Mouse (Mus musculus): ENCODE measurements around the gene Gpr83. TPM values are rescaled to one million over a fixed set of nuclear protein-coding genes. Genes with fewer than 3 reads are reported as not detected.

The Gpr83 gene
- polyA plus RNA-seq, 1 experiment from 2014 or later, result 0.27 TPM

- WGBS, result 84% methylated on average over 9 of the region's 9 CpGs
- no peaks in the 10 kb centered on the region for H3K36me3 ChIP-seq
- H3K4me3 ChIP-seq, result no peak overlapping the region
- 0 out of 2 replicates have a peak, but pooled peaks cover under 1% of the 10 kb centered on the region for H3K4me1 ChIP-seq
- H3K27me3 ChIP-seq, result no peaks in the 10 kb centered on the region
- no peaks in the 10 kb centered on the region for H3K9me3 ChIP-seq
- no peak overlapping the region for H3K4me2 ChIP-seq
- H3K27ac ChIP-seq, result no peak overlapping the region
- no peak overlapping the region for H3K9ac ChIP-seq
- no peak for ATAC-seq (ENCODE audit: insufficient number of reproducible peaks, insufficient read depth, low FRiP score, low TSS enrichment, low read depth)
Observed at GRCm38 (mm10) chr9:14893388-14893787, 33.4 kb downstream of the Gpr83 start.

- H3K9ac ChIP-seq, result no peak overlapping the region
- H3K9me3 ChIP-seq, result no peaks in the 10 kb centered on the region
- no peak for ATAC-seq (ENCODE audit: insufficient number of reproducible peaks, insufficient read depth, low FRiP score, low TSS enrichment, low read depth)
- no peaks in the 10 kb centered on the region for H3K27me3 ChIP-seq
- no peak overlapping the region for H3K4me3 ChIP-seq
- H3K27ac ChIP-seq, result no peak overlapping the region
- H3K4me2 ChIP-seq, result no peak overlapping the region
- H3K4me1 ChIP-seq, result no peaks in the 10 kb centered on the region
- no peaks in the 10 kb centered on the region for H3K36me3 ChIP-seq
- WGBS, result 88% methylated on average over 3 of the region's 3 CpGs
Observed at GRCm38 (mm10) chr9:14894628-14895027, 34.6 kb downstream of the Gpr83 start.

- no peaks in the 10 kb centered on the region for H3K9me3 ChIP-seq
- no peaks in the 10 kb centered on the region for H3K36me3 ChIP-seq
- no peak overlapping the region for H3K4me2 ChIP-seq
- H3K27ac ChIP-seq, result no peak overlapping the region
- 69% methylated on average over 7 of the region's 7 CpGs for WGBS
- H3K4me3 ChIP-seq, result no peak overlapping the region
- ATAC-seq (ENCODE audit: insufficient number of reproducible peaks, insufficient read depth, low FRiP score, low TSS enrichment, low read depth), result no peak
- no peak overlapping the region for H3K9ac ChIP-seq
- no peaks in the 10 kb centered on the region for H3K4me1 ChIP-seq
- no peaks in the 10 kb centered on the region for H3K27me3 ChIP-seq
Observed at GRCm38 (mm10) chr9:14895237-14895835, 35.3 kb downstream of the Gpr83 start.

- 63% methylated on average over 3 of the region's 3 CpGs for WGBS
- no peaks in the 10 kb centered on the region for H3K36me3 ChIP-seq
- no peak overlapping the region for H3K4me3 ChIP-seq
- no peak for ATAC-seq (ENCODE audit: insufficient number of reproducible peaks, insufficient read depth, low FRiP score, low TSS enrichment, low read depth)
- H3K27me3 ChIP-seq, result no peaks in the 10 kb centered on the region
- H3K9ac ChIP-seq, result no peak overlapping the region
- H3K9me3 ChIP-seq, result no peaks in the 10 kb centered on the region
- no peak overlapping the region for H3K4me2 ChIP-seq
- no peaks in the 10 kb centered on the region for H3K4me1 ChIP-seq
- H3K27ac ChIP-seq, result no peak overlapping the region
Observed at GRCm38 (mm10) chr9:14897102-14897501, 37.1 kb downstream of the Gpr83 start.

GRCm38 (mm10) chr9:14901757-14902156, 41.7 kb downstream of the Gpr83 start:
- Histone ChIP-seq H3K4me1 (peaks cover 26% of the 10 kb centered on the region), H3K4me2 (no peak overlapping the region), H3K4me3 (no peak overlapping the region), H3K9ac (no peak overlapping the region), H3K27ac (no peak overlapping the region), H3K9me3 (no peaks in the 10 kb centered on the region), H3K36me3 (no peaks in the 10 kb centered on the region), H3K27me3 (no peaks in the 10 kb centered on the region)
- WGBS, result 64% methylated on average over 7 of the region's 7 CpGs
- ATAC-seq (ENCODE audit: insufficient number of reproducible peaks, insufficient read depth, low FRiP score, low TSS enrichment, low read depth), result no peak

- no peaks in the 10 kb centered on the region for H3K9me3 ChIP-seq
- ATAC-seq (ENCODE audit: insufficient number of reproducible peaks, insufficient read depth, low FRiP score, low TSS enrichment, low read depth), result no peak
- 95% methylated on average over 2 of the region's 2 CpGs for WGBS
Observed at GRCm38 (mm10) chr9:14902416-14902815, 42.4 kb downstream of the Gpr83 start.

GRCm38 (mm10) chr9:14903006-14903405, 43.0 kb downstream of the Gpr83 start:
- H3K36me3 ChIP-seq, result no peaks in the 10 kb centered on the region
- H3K9me3 ChIP-seq, result no peaks in the 10 kb centered on the region
- H3K4me3 ChIP-seq, result no peak overlapping the region
- ATAC-seq (ENCODE audit: insufficient number of reproducible peaks, insufficient read depth, low FRiP score, low TSS enrichment, low read depth), result no peak
- H3K27ac ChIP-seq, result no peak overlapping the region
- peaks cover 26% of the 10 kb centered on the region for H3K4me1 ChIP-seq
- no peak overlapping the region for H3K9ac ChIP-seq
- H3K27me3 ChIP-seq, result no peaks in the 10 kb centered on the region
- 90% methylated on average over 3 of the region's 3 CpGs for WGBS
- no peak overlapping the region for H3K4me2 ChIP-seq

More at GRCm38 (mm10) chr9:14902416-14902815, 42.4 kb downstream of the Gpr83 start:
- H3K9ac ChIP-seq, result no peak overlapping the region
- no peak overlapping the region for H3K27ac ChIP-seq
- H3K27me3 ChIP-seq, result no peaks in the 10 kb centered on the region
- H3K4me2 ChIP-seq, result no peak overlapping the region
- H3K4me1 ChIP-seq, result peaks cover 26% of the 10 kb centered on the region
- H3K4me3 ChIP-seq, result no peak overlapping the region
- no peaks in the 10 kb centered on the region for H3K36me3 ChIP-seq

- no peak within 1 kb of the TSS for H3K4me2 ChIP-seq
- H3K27me3 ChIP-seq, result no peaks in the 10 kb centered on the region
- WGBS, result 26% methylated on average over 11 of the region's 11 CpGs
- H3K4me3 ChIP-seq, result no peak within 1 kb of the TSS
- H3K27ac ChIP-seq, result no peak within 1 kb of the TSS
- peaks cover 26% of the 10 kb centered on the region for H3K4me1 ChIP-seq
- ATAC-seq (ENCODE audit: insufficient number of reproducible peaks, insufficient read depth, low FRiP score, low TSS enrichment, low read depth), result peak; percentile 28; the same call in 1 of the 2 replicates
- H3K36me3 ChIP-seq, result no peaks in the 10 kb centered on the region
- H3K9ac ChIP-seq, result no peak within 1 kb of the TSS
- no peaks in the 10 kb centered on the region for H3K9me3 ChIP-seq
Observed at GRCm38 (mm10) chr9:14903581-14904378, 43.8 kb downstream of the Gpr83 start, which contains the start of gene Izumo1r. Izumo1r (minus strand) TSS chr9:14903949.

GRCm38 (mm10) chr9:14904741-14905475, 44.9 kb downstream of the Gpr83 start:
- Histone ChIP-seq H3K27ac (no peak overlapping the region), H3K4me2 (no peak overlapping the region), H3K9ac (no peak overlapping the region), H3K27me3 (no peaks in the 10 kb centered on the region), H3K4me1 (peaks cover 26% of the 10 kb centered on the region), H3K36me3 (no peaks in the 10 kb centered on the region), H3K4me3 (no peak overlapping the region), H3K9me3 (no peaks in the 10 kb centered on the region)
- no peak for ATAC-seq (ENCODE audit: insufficient number of reproducible peaks, insufficient read depth, low FRiP score, low TSS enrichment, low read depth)
- WGBS, result 27% methylated on average over 9 of the region's 9 CpGs

GRCm38 (mm10) chr9:14905956-14906355, 45.9 kb downstream of the Gpr83 start:
- no peak overlapping the region for H3K4me2 ChIP-seq
- H3K27ac ChIP-seq, result no peak overlapping the region
- no peaks in the 10 kb centered on the region for H3K27me3 ChIP-seq
- H3K9ac ChIP-seq, result no peak overlapping the region
- no peaks in the 10 kb centered on the region for H3K9me3 ChIP-seq
- peaks cover 26% of the 10 kb centered on the region for H3K4me1 ChIP-seq
- no peak overlapping the region for H3K4me3 ChIP-seq
- no peak for ATAC-seq (ENCODE audit: insufficient number of reproducible peaks, insufficient read depth, low FRiP score, low TSS enrichment, low read depth)
- 31% methylated on average over 3 of the region's 3 CpGs for WGBS
- H3K36me3 ChIP-seq, result no peaks in the 10 kb centered on the region

GRCm38 (mm10) chr9:14907816-14908415, 47.9 kb downstream of the Gpr83 start:
- no peaks in the 10 kb centered on the region for H3K27me3 ChIP-seq
- H3K4me1 ChIP-seq, result peaks cover 26% of the 10 kb centered on the region
- H3K9ac ChIP-seq, result no peak overlapping the region
- 50% methylated on average over 7 of the region's 7 CpGs for WGBS
- H3K27ac ChIP-seq, result no peak overlapping the region
- ATAC-seq (ENCODE audit: insufficient number of reproducible peaks, insufficient read depth, low FRiP score, low TSS enrichment, low read depth), result no peak
- H3K9me3 ChIP-seq, result no peaks in the 10 kb centered on the region
- H3K4me3 ChIP-seq, result no peak overlapping the region
- H3K36me3 ChIP-seq, result no peaks in the 10 kb centered on the region
- no peak overlapping the region for H3K4me2 ChIP-seq
